Mouse (Mus musculus): ENCODE data around the gene Bach2.

DNA sequence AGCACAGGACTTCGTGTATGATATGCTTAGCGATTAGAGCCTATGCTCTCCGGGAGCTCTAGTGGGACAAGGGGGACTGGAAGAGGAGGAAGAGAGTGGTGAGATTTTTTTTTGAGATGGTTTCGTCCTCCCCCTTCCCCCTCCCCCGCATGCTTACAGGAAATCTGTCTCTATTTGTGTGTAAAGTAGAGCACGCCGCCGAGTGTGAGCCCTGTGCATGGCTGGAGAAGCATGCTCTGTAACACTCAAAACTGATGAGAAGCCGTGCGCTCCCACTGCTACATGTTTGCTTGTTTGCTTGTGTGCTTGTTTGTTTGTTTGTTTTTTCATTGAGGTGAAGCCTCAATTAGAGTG is 25.1 kb downstream of the Bach2 start:
- TF ChIP-seq POLR2A (IDR thresholded peaks at IDR 0.05; ENCODE audit: low read depth, low read length) (no peak), CTCF (IDR thresholded peaks at IDR 0.05; ENCODE audit: extremely low read depth, insufficient read depth, insufficient read length, insufficient replicate concordance) (no peak)

All from spleen, adult 2 months (tissue).